Mouse (Mus musculus): Measurements from ENCODE around the gene Capn3.

GRCm38 (mm10) chr2:120501931-120502604 is 46.2 kb downstream of the Capn3 start:
- TF ChIP-seq GATA1 (IDR thresholded peaks at IDR 0.05; ENCODE audit: borderline replicate concordance, low read length) = no peak
- TF ChIP-seq CTCF (IDR thresholded peaks at IDR 0.05; ENCODE audit: low read depth, low read length) = no peak
- TF ChIP-seq TAL1 (conservative IDR thresholded peaks at IDR 0.05; ENCODE audit: low read depth, low read length) = no peak
- no peak for TF ChIP-seq GATA2 (IDR thresholded peaks at IDR 0.05; ENCODE audit: borderline replicate concordance, low read depth, low read length)
